Mouse (Mus musculus) urinary bladder, postnatal 4 days (tissue): Measurements from ENCODE around the gene Gpr37l1.
"Not testable (repeated sequence)": the region's sequence is repeated elsewhere in the genome, so short reads cannot be mapped to it uniquely, and the experiment has no call there.

Experiments used
- DNase-seq, 2 experiments: peaks; one replicate each; pipeline ENCODE4 v3.0.0; 2021 to 2022; ENCODE audit warnings: low spot score in 2 of 2

Gene Gpr37l1

GRCm38 (mm10) chr1:135167435-135167834, at the start of gene Gpr37l1:
TSS of gene Gpr37l1 (minus strand) at chr1:135167681.
- no peak for DNase-seq

DNA sequence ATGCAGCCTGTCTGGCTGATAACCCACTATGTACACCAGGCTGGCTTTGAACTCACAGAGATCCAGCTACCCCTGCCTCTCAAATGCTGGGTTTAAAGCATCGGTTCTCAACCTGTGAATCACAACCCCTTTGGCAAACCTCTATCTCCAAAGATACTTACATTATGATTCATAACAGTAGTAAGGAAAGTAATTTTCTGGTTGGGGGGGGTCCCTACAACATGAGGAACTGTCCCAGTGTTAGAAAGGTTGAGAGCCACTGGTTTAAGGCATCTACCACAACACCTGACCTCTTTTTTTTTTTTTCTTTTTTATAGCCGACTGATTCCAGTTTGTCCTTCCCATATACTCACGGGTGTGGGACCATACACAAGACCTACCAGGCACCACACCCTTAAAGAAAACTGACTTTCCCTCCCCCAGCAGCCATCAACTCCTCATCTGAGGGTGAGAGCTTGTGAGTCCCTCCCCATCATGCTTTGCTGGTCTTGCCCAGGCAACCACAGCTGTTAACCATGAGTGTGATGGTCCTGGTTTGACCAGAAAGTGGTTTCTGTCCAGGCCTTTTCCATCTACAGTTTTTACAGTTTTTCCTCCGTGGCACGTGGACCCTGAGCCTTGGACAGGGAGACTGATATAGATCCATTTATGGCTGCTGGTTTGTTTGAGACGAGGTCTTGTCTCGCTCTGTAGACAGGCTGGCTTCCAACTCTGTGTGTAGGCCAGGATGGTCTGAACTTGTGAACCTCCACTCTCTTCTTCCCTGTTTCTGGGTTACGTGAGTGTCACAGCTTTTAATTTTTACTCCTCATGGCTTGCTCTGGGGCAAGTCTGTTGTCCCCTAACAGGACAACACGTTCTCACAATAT, 46.5 kb upstream of the Gpr37l1 start:
- no peak for DNase-seq

DNA sequence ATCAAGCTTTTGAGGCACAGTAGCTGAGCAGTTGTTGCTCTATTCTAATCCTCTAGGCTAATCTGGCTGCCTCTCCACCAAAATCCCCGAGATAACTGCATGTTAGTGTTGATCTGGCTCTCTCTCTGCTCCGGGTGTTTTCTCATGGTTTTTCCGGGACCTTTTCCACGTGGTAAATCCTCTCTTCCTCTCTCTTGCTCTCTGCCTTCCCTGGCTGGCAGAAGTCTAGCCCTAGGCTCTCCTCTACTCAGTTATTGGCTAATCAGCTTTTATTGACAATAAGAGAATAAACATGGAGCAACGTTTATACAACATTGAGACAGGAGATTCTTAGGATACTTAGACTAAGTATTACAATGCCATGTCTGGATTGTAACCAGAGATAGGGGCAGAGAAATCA, 42.9 kb upstream of the Gpr37l1 start:
- DNase-seq = no peak

GRCm38 (mm10) chr1:135208716-135209115, 41.2 kb upstream of the Gpr37l1 start:
- DNase-seq = no peak

- no peak for DNase-seq
Observed at GRCm38 (mm10) chr1:135206586-135207339, 39.3 kb upstream of the Gpr37l1 start.

DNA sequence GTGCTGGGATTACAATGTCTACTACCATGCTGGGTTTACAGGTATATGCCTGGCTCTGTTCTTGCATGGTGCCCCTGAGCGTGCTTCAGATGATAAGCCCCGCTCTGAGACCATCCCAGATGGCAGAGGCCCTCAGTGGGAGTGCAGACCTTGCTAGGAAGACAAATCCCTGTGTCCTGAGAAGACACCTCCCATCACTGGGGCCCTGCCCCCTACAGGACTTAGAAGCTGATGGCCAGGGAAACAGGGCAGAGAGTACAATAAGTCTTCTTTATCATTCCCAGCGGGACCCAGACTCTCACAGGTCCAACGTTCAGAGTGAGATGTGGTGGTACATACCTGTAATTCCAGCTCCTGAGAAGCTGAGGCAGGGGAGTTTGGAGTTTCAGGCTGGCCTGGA, 37.8 kb upstream of the Gpr37l1 start:
- no peak for DNase-seq

- DNase-seq = no peak
Observed at GRCm38 (mm10) chr1:135204196-135205126, 37.0 kb upstream of the Gpr37l1 start.

GRCm38 (mm10) chr1:135200400-135200799, 32.9 kb upstream of the Gpr37l1 start:
- DNase-seq = no peak

- DNase-seq = peak in 1 of 2 experiments; percentile 32
Observed at GRCm38 (mm10) chr1:135199014-135199819, 31.7 kb upstream of the Gpr37l1 start.

DNA sequence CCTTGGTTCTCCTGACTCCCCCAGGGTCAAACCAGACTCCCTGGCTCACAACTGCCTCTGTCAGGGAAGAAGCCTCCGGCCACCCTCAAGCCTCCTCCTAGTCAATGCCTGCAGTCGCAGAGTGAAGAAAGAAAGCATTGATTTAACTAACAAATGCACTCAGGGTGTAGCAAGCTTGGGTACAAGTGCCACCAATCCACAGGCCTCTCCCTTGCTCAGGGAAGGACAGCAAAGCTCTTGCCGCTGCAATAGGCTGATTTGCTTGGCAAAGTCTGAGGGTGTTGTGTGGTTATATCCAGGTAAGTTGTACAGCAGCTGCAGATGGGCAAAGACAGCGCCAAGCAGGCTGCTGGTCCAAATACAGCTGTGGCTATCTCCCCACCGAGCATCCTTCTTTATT, 30.9 kb upstream of the Gpr37l1 start:
- DNase-seq = no peak

GRCm38 (mm10) chr1:135195907-135196440, 28.5 kb upstream of the Gpr37l1 start:
- no peak for DNase-seq

DNA sequence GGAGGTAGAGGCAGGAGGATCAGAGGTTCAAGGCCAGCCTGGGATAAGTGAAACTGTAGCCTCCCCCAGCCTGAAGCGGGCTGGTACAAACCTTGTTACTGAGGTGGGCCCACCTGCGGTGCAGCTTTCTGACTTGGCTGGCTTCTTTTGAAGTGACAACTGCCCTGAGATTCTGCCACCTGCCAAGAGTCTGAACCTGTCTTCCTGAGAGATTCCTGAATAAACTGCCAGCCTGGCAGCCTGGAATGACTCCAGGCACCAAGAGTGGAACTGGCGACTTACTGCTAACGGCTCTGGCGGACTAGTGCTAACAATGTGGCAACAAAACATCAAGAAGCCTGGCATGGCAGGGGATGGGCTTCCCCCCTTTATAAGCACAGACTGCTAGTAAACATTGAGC, 26.9 kb upstream of the Gpr37l1 start:
- DNase-seq = not testable (repeated sequence)

- no peak for DNase-seq
Observed at GRCm38 (mm10) chr1:135189186-135189585, 21.7 kb upstream of the Gpr37l1 start.

- no peak for DNase-seq
Observed at GRCm38 (mm10) chr1:135188197-135188596, 20.7 kb upstream of the Gpr37l1 start.

DNA sequence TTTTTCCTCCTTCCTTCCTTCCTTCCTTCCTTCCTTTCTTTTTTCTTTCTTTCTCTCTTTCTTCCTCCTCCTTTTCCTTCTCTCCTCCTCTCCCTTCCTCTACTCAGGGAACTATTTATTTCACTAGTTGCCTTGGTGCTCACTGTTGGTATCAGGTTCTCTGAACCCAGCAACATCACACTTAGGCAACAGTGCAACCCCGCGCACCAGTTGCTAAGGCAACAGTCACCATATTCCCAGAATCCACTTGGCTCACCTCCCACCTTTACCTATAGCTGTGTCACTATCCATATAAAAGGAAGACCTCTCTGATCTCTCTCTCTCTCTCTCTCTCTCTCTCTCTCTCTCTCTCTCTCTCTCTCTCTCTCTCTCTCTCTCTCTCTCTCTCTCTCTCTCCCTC, 19.5 kb upstream of the Gpr37l1 start:
- DNase-seq = not testable (repeated sequence)

- DNase-seq = no peak
Observed at GRCm38 (mm10) chr1:135186427-135186826, 18.9 kb upstream of the Gpr37l1 start.

- DNase-seq = no peak
Observed at GRCm38 (mm10) chr1:135185936-135186335, 18.5 kb upstream of the Gpr37l1 start.

DNA sequence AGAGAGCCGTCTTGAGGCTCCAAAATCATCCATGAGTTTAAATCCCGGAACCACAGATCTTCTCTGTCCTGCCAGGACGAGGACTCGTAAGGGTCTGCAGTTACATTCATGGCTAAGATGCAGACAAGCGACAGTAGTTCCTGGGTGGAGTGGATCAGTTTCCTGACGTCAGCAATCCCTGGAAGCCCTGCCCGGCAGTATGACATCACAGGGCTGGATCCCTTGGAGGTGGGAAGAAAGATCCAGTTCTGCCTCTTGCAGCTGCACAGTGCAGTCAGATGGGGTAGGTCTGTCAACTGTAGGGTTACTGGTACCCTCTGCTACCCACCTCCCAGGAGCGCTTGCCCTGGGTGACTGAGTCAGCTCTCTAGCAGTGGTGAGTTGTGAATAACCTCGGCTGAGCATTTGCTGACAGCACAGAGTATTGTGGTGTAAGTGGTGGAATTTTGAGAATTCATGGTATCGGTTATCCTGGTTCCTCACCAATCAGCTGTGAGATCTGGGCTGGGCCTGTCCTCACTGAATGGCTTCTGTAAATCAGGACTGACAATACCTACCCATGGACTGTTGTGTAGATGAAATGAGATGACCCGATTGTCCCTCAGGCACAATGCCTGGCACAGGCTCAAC, 16.6 kb upstream of the Gpr37l1 start:
- DNase-seq = no peak

DNA sequence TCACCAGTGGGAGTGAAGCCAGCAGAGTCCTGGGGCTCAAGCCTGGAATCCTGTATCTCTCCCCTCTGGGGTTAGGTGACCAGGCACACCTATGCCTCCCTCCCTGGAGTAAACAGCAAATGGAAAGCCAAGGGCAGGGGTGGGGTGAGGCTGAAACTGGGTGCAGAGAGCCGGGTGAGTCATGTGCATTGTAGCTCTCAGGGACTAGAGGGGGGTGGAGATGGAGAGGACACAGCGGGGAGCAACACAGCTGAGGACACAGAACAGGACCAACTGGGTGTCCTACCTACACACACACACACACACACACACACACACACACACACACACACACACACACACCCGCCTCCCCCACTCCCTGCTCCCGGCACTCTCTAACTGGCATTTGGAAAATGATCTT, 16.0 kb upstream of the Gpr37l1 start:
- DNase-seq = no peak

DNA sequence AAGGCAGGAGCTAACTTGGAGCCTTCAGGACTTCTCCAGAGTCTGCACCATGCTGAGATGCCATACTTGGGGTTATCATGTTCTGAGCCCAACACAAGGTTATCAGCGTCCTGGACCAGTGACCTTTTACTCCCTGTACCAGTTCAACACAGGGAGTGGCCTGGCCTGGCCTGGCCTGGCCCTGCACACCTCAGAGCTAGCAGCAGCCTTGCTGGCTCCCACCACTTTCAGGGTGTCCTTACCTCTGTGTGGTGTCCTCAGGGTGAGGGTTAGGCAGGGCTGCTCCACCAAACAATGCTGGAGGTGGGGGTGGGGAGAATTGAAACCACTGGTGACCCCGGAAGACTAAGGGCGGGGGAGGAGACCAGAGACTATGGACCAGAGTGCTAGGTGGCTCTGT, 15.5 kb upstream of the Gpr37l1 start:
- no peak for DNase-seq
